Mouse (Mus musculus) hindbrain, embryonic 14.5 days (tissue): Measurements from ENCODE around the gene Evc. TPM values are rescaled to one million over a fixed set of nuclear protein-coding genes. Genes with fewer than 3 reads are reported as not detected.

Experiments used
- ATAC-seq: fragments of 200-750 bp; cut with Nextera tagmentation; 2 replicates; pipeline ENCODE4 v1.8.0; 2017; ENCODE audit warnings: moderate number of reproducible peaks, mild to moderate bottlenecking, moderate TSS enrichment, moderate library complexity; ENCODE audit not compliant: low FRiP score
- DNase-seq: peaks from one replicate; pipeline ENCODE4 v3.0.0-alpha.2; 2015; ENCODE audit warnings: low spot score
- H3K27ac ChIP-seq: fragments of 300-500 bp; sonication (generic); 2 replicates; pipeline ENCODE4 v1.5.1; 2014; ENCODE audit warnings: mild to moderate bottlenecking, moderate library complexity
- H3K27me3 ChIP-seq: fragments of 300-500 bp; sonication (generic); 2 replicates; pipeline ENCODE4 v1.6.1; 2014; ENCODE audit warnings: mild to moderate bottlenecking, low read length, mixed read lengths; ENCODE audit not compliant: control insufficient read depth, insufficient read depth
- H3K36me3 ChIP-seq: fragments of 300-500 bp; sonication (generic); replicated peaks from 2 replicates; pipeline ENCODE4 v1.6.1; 2014; ENCODE audit not compliant: control insufficient read depth, insufficient read depth
- H3K4me1 ChIP-seq: fragments of 300-500 bp; sonication (generic); replicated peaks from 2 replicates; pipeline ENCODE4 v1.6.1; 2014; ENCODE audit warnings: antibody characterized with exemption, low read length, mixed read lengths; ENCODE audit not compliant: control insufficient read depth, insufficient read depth
- H3K4me2 ChIP-seq: fragments of 300-500 bp; sonication (generic); replicated peaks from 2 replicates; pipeline ENCODE4 v1.6.1; 2014; ENCODE audit warnings: mild to moderate bottlenecking, moderate library complexity
- H3K4me3 ChIP-seq: fragments of 300-500 bp; sonication (generic); replicated peaks from 2 replicates; pipeline ENCODE4 v1.5.1; 2014; ENCODE audit warnings: mild to moderate bottlenecking, low read length
- H3K9ac ChIP-seq: fragments of 300-500 bp; sonication (generic); 2 replicates; pipeline ENCODE4 v1.6.1; 2014
- H3K9me3 ChIP-seq: fragments of 300-500 bp; sonication (generic); 2 replicates; pipeline ENCODE4 v1.6.1; 2016; ENCODE audit warnings: low read length; ENCODE audit not compliant: control insufficient read depth
- WGBS: fragments of 180-500 bp; shearing (Covaris S2); extraction: QIAGEN DNeasy Blood & Tissue Kit; methylation state at CpG from one replicate; pipeline ENCODE4 v1.1.7; 2014; 5-methylcytosine and 5-hydroxymethylcytosine counted together
- polyA plus RNA-seq: library from polyadenylated mRNA; unstranded; fragments of >200 nt; fragmentation: Nextera tagmentation; extraction: Ambion mirVana; gene quantifications from 2 replicates; pipeline ENCODE4 v1.2.1, GENCODE M21; 2014

Evc gene
- polyA plus RNA-seq, 1 experiment from 2014 or later = 2.4 TPM

GRCm38 (mm10) chr5:37248870-37249269, 87.8 kb downstream of the Evc start:
- Histone ChIP-seq H3K36me3 (peaks cover 3% of the 10 kb centered on the region), H3K4me2 (peak overlapping the region; percentile 94), H3K9me3 (no peaks in the 10 kb centered on the region), H3K27ac (0 out of 2 replicates have a peak overlapping the region, but pooled peaks have one; percentile 4), H3K9ac (peak overlapping the region; percentile 97), H3K4me1 (peaks cover 55% of the 10 kb centered on the region), H3K27me3 (no peaks in the 10 kb centered on the region), H3K4me3 (peak overlapping the region; percentile 90)
- ATAC-seq (no peak), DNase-seq (no peak)
- 53% methylated on average over 3 of the region's 3 CpGs for WGBS

GRCm38 (mm10) chr5:37247456-37247855, 89.2 kb downstream of the Evc start:
- no peak for DNase-seq

GRCm38 (mm10) chr5:37246138-37246910, 90.4 kb downstream of the Evc start:
- 1% methylated on average over 22 of the region's 37 CpGs for WGBS
- peaks cover 51% of the 10 kb centered on the region for H3K4me1 ChIP-seq

More at GRCm38 (mm10) chr5:37247456-37247855, 89.2 kb downstream of the Evc start:
- H3K27ac ChIP-seq = peak overlapping the region; percentile 99
- H3K27me3 ChIP-seq = peaks cover 4% of the 10 kb centered on the region; the same call in 1 of the 2 replicates
- peak overlapping the region; percentile 94 for H3K4me2 ChIP-seq
- no peaks in the 10 kb centered on the region for H3K9me3 ChIP-seq
- peak overlapping the region; percentile 97 for H3K9ac ChIP-seq
- 31% methylated on average over 4 of the region's 4 CpGs for WGBS
- ATAC-seq = no peak
- peaks cover 55% of the 10 kb centered on the region for H3K4me1 ChIP-seq
- H3K4me3 ChIP-seq = peak overlapping the region; percentile 90
- H3K36me3 ChIP-seq = peaks cover 3% of the 10 kb centered on the region

GRCm38 (mm10) chr5:37245651-37246050, 91.0 kb downstream of the Evc start:
- WGBS = under 1% methylated on average over 42 of the region's 42 CpGs
- peak overlapping the region; percentile 94 for H3K4me2 ChIP-seq
- peak overlapping the region; percentile 99 for H3K27ac ChIP-seq
- peaks cover under 1% of the 10 kb centered on the region for H3K36me3 ChIP-seq
- peaks cover 51% of the 10 kb centered on the region for H3K4me1 ChIP-seq
- no peaks in the 10 kb centered on the region for H3K9me3 ChIP-seq
- peaks cover 6% of the 10 kb centered on the region; the same call in 1 of the 2 replicates for H3K27me3 ChIP-seq
- peak overlapping the region; percentile 97 for H3K9ac ChIP-seq
- H3K4me3 ChIP-seq = peak overlapping the region; percentile 90
- peak; percentile 81 for DNase-seq
- peak; percentile 56 for ATAC-seq

More at GRCm38 (mm10) chr5:37246138-37246910, 90.4 kb downstream of the Evc start:
- ATAC-seq (peak; percentile 35), DNase-seq (peak; percentile 58)
- Histone ChIP-seq H3K9ac (peak overlapping the region; percentile 97), H3K27ac (peak overlapping the region; percentile 99), H3K9me3 (no peaks in the 10 kb centered on the region), H3K36me3 (peaks cover 3% of the 10 kb centered on the region), H3K4me3 (peak overlapping the region; percentile 90), H3K27me3 (peaks cover 6% of the 10 kb centered on the region; the same call in 1 of the 2 replicates), H3K4me2 (peak overlapping the region; percentile 94)

- WGBS = 42% methylated on average over 9 of the region's 9 CpGs
- peak overlapping the region; percentile 97 for H3K9ac ChIP-seq
- H3K9me3 ChIP-seq = no peaks in the 10 kb centered on the region
- H3K36me3 ChIP-seq = no peaks in the 10 kb centered on the region
- peaks cover 43% of the 10 kb centered on the region for H3K4me1 ChIP-seq
- H3K27ac ChIP-seq = peak overlapping the region; percentile 99
- DNase-seq = no peak
- peak overlapping the region; percentile 94 for H3K4me2 ChIP-seq
- H3K27me3 ChIP-seq = peaks cover 6% of the 10 kb centered on the region; the same call in 1 of the 2 replicates
- no peak for ATAC-seq
- peak overlapping the region; percentile 90 for H3K4me3 ChIP-seq
Observed at GRCm38 (mm10) chr5:37244666-37245242, 91.9 kb downstream of the Evc start.

GRCm38 (mm10) chr5:37244161-37244560, 92.5 kb downstream of the Evc start:
- peak; percentile 31 for ATAC-seq
- under 1% methylated on average over 13 of the region's 13 CpGs for WGBS

GRCm38 (mm10) chr5:37243169-37243886, 93.4 kb downstream of the Evc start:
- Histone ChIP-seq H3K4me3 (peak overlapping the region; percentile 90), H3K4me2 (peak overlapping the region; percentile 94), H3K27me3 (peaks cover 6% of the 10 kb centered on the region; the same call in 1 of the 2 replicates), H3K9ac (peak overlapping the region; percentile 97), H3K36me3 (no peaks in the 10 kb centered on the region), H3K4me1 (peaks cover 29% of the 10 kb centered on the region), H3K9me3 (no peaks in the 10 kb centered on the region), H3K27ac (peak overlapping the region; percentile 99)
- ATAC-seq = no peak
- WGBS = under 1% methylated on average over 19 of the region's 19 CpGs
- peak; percentile 70 for DNase-seq

More at GRCm38 (mm10) chr5:37244161-37244560, 92.5 kb downstream of the Evc start:
- Histone ChIP-seq H3K27ac (peak overlapping the region; percentile 99), H3K36me3 (no peaks in the 10 kb centered on the region), H3K4me3 (peak overlapping the region; percentile 90), H3K4me1 (peaks cover 37% of the 10 kb centered on the region), H3K9ac (peak overlapping the region; percentile 97), H3K9me3 (no peaks in the 10 kb centered on the region), H3K4me2 (peak overlapping the region; percentile 94), H3K27me3 (peaks cover 6% of the 10 kb centered on the region; the same call in 1 of the 2 replicates)
- DNase-seq = peak; percentile 78

- peak overlapping the region; percentile 94 for H3K4me2 ChIP-seq
- H3K9ac ChIP-seq = peak overlapping the region; percentile 97
- no peak for DNase-seq
- no peaks in the 10 kb centered on the region for H3K9me3 ChIP-seq
- H3K4me3 ChIP-seq = peak overlapping the region; percentile 90
- H3K27ac ChIP-seq = peak overlapping the region; percentile 99
- peaks cover 6% of the 10 kb centered on the region; the same call in 1 of the 2 replicates for H3K27me3 ChIP-seq
- no peak for ATAC-seq
- H3K36me3 ChIP-seq = no peaks in the 10 kb centered on the region
- 8% methylated on average over 44 of the region's 44 CpGs for WGBS
- peaks cover 21% of the 10 kb centered on the region for H3K4me1 ChIP-seq
Observed at GRCm38 (mm10) chr5:37242360-37243168, 94.1 kb downstream of the Evc start.
